Mouse (Mus musculus) liver, postnatal 0 days (tissue): Measurements from ENCODE around the gene Brf1. TPM values are rescaled to one million over a fixed set of nuclear protein-coding genes. Genes with fewer than 3 reads are reported as not detected.

Source experiments
- ATAC-seq: fragments of 200-750 bp; cut with Nextera tagmentation; 2 replicates; pipeline ENCODE4 v1.8.0; 2017; ENCODE audit warnings: mild to moderate bottlenecking, moderate library complexity
- DNase-seq: peaks from one replicate; pipeline ENCODE4 v3.0.0-alpha.2; 2016
- H3K27ac ChIP-seq: fragments of 300-500 bp; sonication (generic); 2 replicates; pipeline ENCODE4 v1.5.1; 2014; ENCODE audit warnings: antibody characterized with exemption, moderate library complexity, mild to moderate bottlenecking, low read depth
- H3K27me3 ChIP-seq: fragments of 300-500 bp; sonication (generic); 2 replicates; pipeline ENCODE4 v1.6.1; 2014; ENCODE audit warnings: low read length, control low read depth, mixed read lengths; ENCODE audit not compliant: insufficient read depth
- H3K36me3 ChIP-seq: fragments of 300-500 bp; sonication (generic); replicated peaks from 2 replicates; pipeline ENCODE4 v1.6.1; 2014; ENCODE audit warnings: mild to moderate bottlenecking, control low read depth, low read length, moderate library complexity, mixed read lengths; ENCODE audit not compliant: insufficient read depth
- H3K4me1 ChIP-seq: fragments of 300-500 bp; sonication (generic); 2 replicates; pipeline ENCODE4 v1.6.1; 2014; ENCODE audit warnings: antibody characterized with exemption, mild to moderate bottlenecking, control low read depth; ENCODE audit not compliant: insufficient read depth
- H3K4me2 ChIP-seq: fragments of 300-500 bp; sonication (generic); 2 replicates; pipeline ENCODE4 v1.6.1; 2014; ENCODE audit warnings: low read depth, mild to moderate bottlenecking, low read length, moderate library complexity, mixed read lengths
- H3K4me3 ChIP-seq: fragments of 300-500 bp; sonication (generic); 2 replicates; pipeline ENCODE4 v1.5.1; 2014; ENCODE audit warnings: low read depth, low read length
- H3K9ac ChIP-seq: fragments of 300-500 bp; sonication (generic); replicated peaks from 2 replicates; pipeline ENCODE4 v1.6.1; 2014; ENCODE audit warnings: mild to moderate bottlenecking, moderate library complexity
- H3K9me3 ChIP-seq: fragments of 300-500 bp; sonication (generic); 2 replicates; pipeline ENCODE4 v1.6.1; 2016; ENCODE audit warnings: mild to moderate bottlenecking, control low read depth, low read length, mixed read lengths
- CTCF ChIP-seq: sonication (generic); IDR thresholded peaks from 2 replicates; pipeline ENCODE4 v1.5.1; 2016; ENCODE audit warnings: antibody characterized with exemption, low read depth
- EP300 ChIP-seq: IDR thresholded peaks from 2 replicates; pipeline ENCODE4 v1.6.1; 2016; ENCODE audit warnings: antibody characterized with exemption, low read depth, mild to moderate bottlenecking
- WGBS: fragments of 180-500 bp; shearing (Covaris S2); extraction: QIAGEN DNeasy Blood & Tissue Kit; methylation state at CpG from one replicate; pipeline ENCODE4 v1.1.7; 2014; ENCODE audit not compliant: insufficient replicate concordance; 5-methylcytosine and 5-hydroxymethylcytosine counted together
- polyA plus RNA-seq: library from polyadenylated mRNA; unstranded; fragments of >200 nt; fragmentation: Nextera tagmentation; extraction: Ambion mirVana; gene quantifications from 2 replicates; pipeline ENCODE4 v1.2.1, GENCODE M21; 2015

The Brf1 gene
- polyA plus RNA-seq, 1 experiment from 2014 or later = 18.4 TPM

DNA sequence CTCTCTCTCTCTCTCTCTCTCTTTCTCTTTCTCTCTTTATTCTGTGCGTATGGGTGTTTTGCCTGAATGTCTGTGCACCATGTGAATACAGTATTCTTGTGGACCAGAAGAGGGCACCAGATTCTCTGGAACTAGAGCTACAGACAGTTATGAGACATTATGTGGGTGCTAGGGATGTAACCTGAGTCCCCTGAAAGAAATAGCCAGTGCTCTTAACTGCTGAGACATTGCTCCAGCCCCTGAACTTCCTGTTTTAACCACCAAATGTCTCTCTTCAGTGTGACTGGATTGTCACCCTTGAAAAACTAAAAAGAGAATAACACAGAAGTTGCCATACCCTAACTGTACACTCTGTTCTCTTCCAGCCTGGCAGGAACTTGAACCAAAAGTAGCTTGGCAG is 26.1 kb upstream of the Brf1 start:
- WGBS = 97% methylated on average over 1 of the region's 1 CpGs
- no peak overlapping the region for H3K4me2 ChIP-seq
- no peak overlapping the region for H3K9ac ChIP-seq
- no peak overlapping the region for H3K27ac ChIP-seq
- H3K4me3 ChIP-seq = no peak overlapping the region
- peaks cover 15% of the 10 kb centered on the region for H3K36me3 ChIP-seq
- ATAC-seq (no peak), DNase-seq (no peak)
- H3K9me3 ChIP-seq = no peaks in the 10 kb centered on the region
- peaks cover 19% of the 10 kb centered on the region for H3K4me1 ChIP-seq
- peak; percentile 38; the same call in 1 of the 2 replicates for TF ChIP-seq CTCF
- TF ChIP-seq EP300 = no peak
- H3K27me3 ChIP-seq = no peaks in the 10 kb centered on the region

DNA sequence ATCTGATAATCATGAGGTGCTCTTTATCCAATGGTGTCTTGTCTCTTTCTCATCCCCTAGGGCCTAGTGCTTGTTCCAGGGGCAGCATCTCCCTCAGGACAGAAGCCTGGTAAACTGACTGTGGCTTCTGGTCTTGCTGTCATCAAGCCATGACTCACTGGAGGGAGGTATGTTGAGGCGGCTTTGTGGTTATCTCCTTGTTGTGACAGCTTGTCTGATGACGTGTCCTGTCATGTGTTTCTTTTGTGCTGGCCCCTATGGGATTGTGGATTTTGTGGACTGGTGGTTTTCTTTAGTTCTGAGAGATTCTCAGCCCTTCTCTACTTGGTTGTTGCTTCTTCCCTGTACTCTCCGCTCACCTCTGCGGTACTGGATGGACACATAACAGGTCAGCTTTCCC is 22.6 kb upstream of the Brf1 start:
- Histone ChIP-seq H3K9me3 (no peaks in the 10 kb centered on the region), H3K4me1 (no peaks in the 10 kb centered on the region; the same call in 1 of the 2 replicates), H3K4me3 (no peak overlapping the region), H3K36me3 (peaks cover 18% of the 10 kb centered on the region), H3K9ac (no peak overlapping the region), H3K27me3 (no peaks in the 10 kb centered on the region), H3K4me2 (no peak overlapping the region), H3K27ac (no peak overlapping the region)
- TF ChIP-seq EP300 (no peak), CTCF (no peak)
- ATAC-seq = peak; percentile 20; the same call in 1 of the 2 replicates
- no peak for DNase-seq
- WGBS = 65% methylated on average over 4 of the region's 4 CpGs

DNA sequence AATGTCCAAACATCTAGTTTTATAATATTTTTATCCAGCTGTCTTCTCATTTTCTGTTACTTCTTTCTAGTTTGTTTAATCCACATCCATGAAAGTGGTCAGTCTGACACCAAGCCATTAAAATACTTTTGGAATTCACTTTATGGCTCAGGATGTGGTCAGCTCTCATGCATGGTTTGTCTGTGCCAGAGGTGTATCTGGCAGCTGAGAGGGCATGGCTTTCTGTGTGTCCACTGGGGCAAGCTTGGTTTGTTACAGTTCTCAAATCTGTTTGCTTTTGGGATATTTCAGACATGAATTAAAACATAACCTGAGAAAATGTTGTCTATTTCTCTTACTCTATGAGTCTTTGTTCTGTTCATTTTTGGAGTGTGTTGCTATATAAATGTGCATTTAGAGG is 21.0 kb upstream of the Brf1 start:
- Histone ChIP-seq H3K9ac (no peak overlapping the region), H3K9me3 (no peaks in the 10 kb centered on the region), H3K36me3 (peaks cover 13% of the 10 kb centered on the region), H3K27me3 (no peaks in the 10 kb centered on the region), H3K27ac (no peak overlapping the region), H3K4me1 (peaks cover 9% of the 10 kb centered on the region), H3K4me3 (no peak overlapping the region), H3K4me2 (no peak overlapping the region)
- no peak for TF ChIP-seq EP300
- no peak for TF ChIP-seq CTCF
- ATAC-seq = no peak
- no peak for DNase-seq

DNA sequence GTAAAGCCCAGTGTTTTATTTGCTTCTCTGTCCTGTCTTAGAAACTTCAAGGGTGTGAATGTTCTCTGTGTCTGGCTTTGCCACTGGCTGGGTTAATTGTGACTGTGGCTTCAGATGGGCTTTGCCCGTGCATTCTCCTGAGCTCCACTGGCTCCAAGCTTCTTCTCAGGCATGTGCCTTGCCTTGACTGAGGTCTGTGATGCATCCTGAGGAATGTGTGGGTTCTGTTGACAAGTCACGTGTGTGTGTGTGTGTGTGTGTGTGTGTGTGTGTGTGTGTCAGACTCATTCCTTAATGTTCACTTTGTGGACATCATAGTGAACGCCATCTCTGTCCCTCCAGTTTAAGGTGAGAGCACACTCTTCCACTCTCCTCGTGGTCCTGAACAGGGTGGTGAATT is 18.3 kb upstream of the Brf1 start:
- H3K4me3 ChIP-seq = no peak overlapping the region
- H3K27me3 ChIP-seq = no peaks in the 10 kb centered on the region
- H3K4me2 ChIP-seq = no peak overlapping the region
- H3K27ac ChIP-seq = no peak overlapping the region
- peaks cover 23% of the 10 kb centered on the region for H3K4me1 ChIP-seq
- H3K9ac ChIP-seq = no peak overlapping the region
- no peak for DNase-seq
- TF ChIP-seq CTCF (no peak), EP300 (no peak)
- no peaks in the 10 kb centered on the region for H3K9me3 ChIP-seq
- ATAC-seq = no peak
- H3K36me3 ChIP-seq = peaks cover 8% of the 10 kb centered on the region
- WGBS = 81% methylated on average over 4 of the region's 4 CpGs

DNA sequence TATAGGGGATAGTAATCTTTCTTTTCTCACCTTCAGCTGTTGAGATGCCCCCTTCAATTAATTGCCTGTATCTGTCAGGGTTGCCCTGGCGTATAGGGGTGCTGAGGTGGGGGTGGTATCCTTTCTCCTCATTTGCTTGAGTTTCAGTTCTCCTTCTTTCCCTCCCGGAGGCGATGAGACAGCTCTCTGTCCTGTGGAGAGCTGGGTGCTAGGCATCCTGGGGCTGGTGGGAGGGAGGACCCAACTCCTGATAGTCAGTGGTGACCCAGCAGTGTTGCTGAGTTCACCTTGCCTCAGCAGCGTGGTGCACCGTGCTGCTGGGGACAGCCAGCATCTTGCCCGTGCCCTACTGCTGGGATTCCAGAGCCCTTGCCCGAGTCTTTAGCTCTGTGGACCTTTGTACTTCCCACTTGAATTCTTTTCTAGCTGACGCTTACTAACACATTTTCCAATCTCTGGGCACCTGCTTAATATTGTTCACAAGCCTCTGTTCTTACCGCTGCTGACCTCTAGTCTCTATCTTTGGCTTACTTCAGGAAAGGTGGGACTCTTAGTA is 17.0 kb upstream of the Brf1 start:
- Histone ChIP-seq H3K4me3 (no peak overlapping the region), H3K4me2 (no peak overlapping the region), H3K9me3 (no peaks in the 10 kb centered on the region), H3K27ac (no peak overlapping the region), H3K9ac (no peak overlapping the region), H3K36me3 (peaks cover 5% of the 10 kb centered on the region), H3K4me1 (peaks cover 27% of the 10 kb centered on the region), H3K27me3 (no peaks in the 10 kb centered on the region)
- TF ChIP-seq CTCF (no peak), EP300 (no peak)
- WGBS = 66% methylated on average over 9 of the region's 9 CpGs
- DNase-seq = no peak
- ATAC-seq = no peak

DNA sequence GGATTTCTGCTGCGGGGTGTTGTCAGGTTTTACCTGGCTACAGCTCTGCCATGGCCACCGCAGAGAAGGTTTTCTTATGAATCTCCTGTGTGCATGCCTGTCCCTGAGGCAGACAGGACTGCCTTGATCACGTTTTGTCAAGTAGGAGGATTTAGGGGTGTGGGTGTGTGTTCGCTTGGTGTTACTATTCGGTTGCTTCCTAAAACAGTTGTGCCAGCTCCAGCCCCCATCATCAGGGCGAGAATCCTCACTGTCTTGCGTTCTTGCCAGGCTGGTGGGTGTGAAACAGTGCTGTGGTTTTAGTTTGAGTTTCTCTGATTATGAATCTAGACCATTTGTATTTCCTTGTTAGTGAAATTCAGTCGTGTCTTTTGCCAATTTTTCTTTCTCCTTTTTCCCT is 16.5 kb upstream of the Brf1 start:
- no peak overlapping the region for H3K9ac ChIP-seq
- DNase-seq = no peak
- H3K4me2 ChIP-seq = 0 out of 2 replicates have a peak overlapping the region, but pooled peaks have one; percentile 9
- H3K36me3 ChIP-seq = peaks cover 5% of the 10 kb centered on the region
- no peaks in the 10 kb centered on the region for H3K9me3 ChIP-seq
- H3K27me3 ChIP-seq = no peaks in the 10 kb centered on the region
- no peak overlapping the region for H3K27ac ChIP-seq
- 74% methylated on average over 8 of the region's 8 CpGs for WGBS
- H3K4me3 ChIP-seq = no peak overlapping the region
- TF ChIP-seq CTCF = no peak
- no peak for TF ChIP-seq EP300
- no peak for ATAC-seq
- H3K4me1 ChIP-seq = peaks cover 31% of the 10 kb centered on the region

DNA sequence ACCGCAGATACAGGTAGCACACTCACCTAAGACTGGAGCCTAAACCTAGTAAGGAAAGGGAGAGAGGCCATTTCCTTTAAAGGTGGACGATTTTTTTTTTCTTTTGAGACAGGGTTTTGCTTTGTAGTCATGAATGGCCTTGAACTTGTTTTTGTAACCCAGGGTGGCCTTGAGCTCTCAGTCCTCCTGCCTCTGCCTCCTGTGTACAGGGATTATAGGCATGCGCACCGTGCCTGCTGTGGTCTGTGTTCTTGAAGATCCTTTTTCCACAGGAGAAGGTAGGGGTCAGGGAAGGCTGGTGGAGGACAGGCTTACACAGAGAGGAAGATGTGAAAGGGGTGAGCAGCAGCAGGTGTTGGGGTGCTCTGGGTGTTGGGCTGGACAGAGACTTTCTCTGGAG is 15.5 kb upstream of the Brf1 start:
- Histone ChIP-seq H3K27ac (peak overlapping the region; percentile 87), H3K4me3 (peak overlapping the region; percentile 76), H3K36me3 (peaks cover 3% of the 10 kb centered on the region), H3K4me1 (peaks cover 35% of the 10 kb centered on the region), H3K27me3 (no peaks in the 10 kb centered on the region), H3K9me3 (no peaks in the 10 kb centered on the region), H3K9ac (peak overlapping the region; percentile 91), H3K4me2 (peak overlapping the region; percentile 99)
- TF ChIP-seq CTCF (no peak), EP300 (no peak)
- DNase-seq (no peak), ATAC-seq (no peak)
- 69% methylated on average over 4 of the region's 4 CpGs for WGBS
